Mouse (Mus musculus): ENCODE data around the gene Isca1. TPM values are rescaled to one million over a fixed set of nuclear protein-coding genes. Genes with fewer than 3 reads are reported as not detected.
"Not testable (repeated sequence)": the region's sequence is repeated elsewhere in the genome, so short reads cannot be mapped to it uniquely, and the experiment has no call there.

The Isca1 gene
- total and polyA plus RNA-seq, 2 experiments from 2014 or later, result 87.8 to 154 TPM

- Histone ChIP-seq H3K36me3 (ENCODE audit: insufficient read depth) (no peaks in the 10 kb centered on the region), H3K27ac (ENCODE audit: low read depth, low read length) (no peak overlapping the region), H3K9me3 (ENCODE audit: low read length) (no peaks in the 10 kb centered on the region), H3K4me2 (ENCODE audit: low read depth) (no peak overlapping the region), H3K27me3 (ENCODE audit: insufficient read depth, low read length) (no peaks in the 10 kb centered on the region), H3K9ac (no peak overlapping the region), H3K4me3 (ENCODE audit: low read depth, low read length) (no peak overlapping the region), H3K4me1 (ENCODE audit: insufficient read depth) (no peaks in the 10 kb centered on the region)
- WGBS, result 65% methylated on average over 1 of the region's 1 CpGs
- no peak for TF ChIP-seq CTCF (IDR thresholded peaks at IDR 0.05; ENCODE audit: low read depth)
- DNase-seq, result no peak
- ATAC-seq, result no peak
Measured at GRCm38 (mm10) chr13:59719475-59719874, 50.1 kb downstream of the Isca1 start.

- not testable (repeated sequence) for H3K36me3 ChIP-seq (ENCODE audit: insufficient read depth); H3K4me2 ChIP-seq (ENCODE audit: low read depth); H3K27me3 ChIP-seq (ENCODE audit: insufficient read depth, low read length); ATAC-seq; H3K4me3 ChIP-seq (ENCODE audit: low read depth, low read length); H3K4me1 ChIP-seq (ENCODE audit: insufficient read depth); H3K9me3 ChIP-seq (ENCODE audit: low read length); H3K9ac ChIP-seq; H3K27ac ChIP-seq (ENCODE audit: low read depth, low read length); DNase-seq
- WGBS, result 51% methylated on average over 6 of the region's 6 CpGs
Measured at GRCm38 (mm10) chr13:59718857-59719440, 50.7 kb downstream of the Isca1 start.

GRCm38 (mm10) chr13:59713710-59714109 is 55.9 kb downstream of the Isca1 start:
- DNase-seq (no peak), ATAC-seq (no peak)
- no peaks in the 10 kb centered on the region for H3K36me3 ChIP-seq (ENCODE audit: insufficient read depth)
- no peaks in the 10 kb centered on the region for H3K27me3 ChIP-seq (ENCODE audit: insufficient read depth, low read length)
- H3K4me3 ChIP-seq (ENCODE audit: low read depth, low read length), result no peak overlapping the region
- TF ChIP-seq CTCF (IDR thresholded peaks at IDR 0.05; ENCODE audit: low read depth), result no peak
- no peaks in the 10 kb centered on the region for H3K4me1 ChIP-seq (ENCODE audit: insufficient read depth)
- no peak overlapping the region for H3K4me2 ChIP-seq (ENCODE audit: low read depth)
- WGBS, result 40% methylated on average over 3 of the region's 3 CpGs
- H3K27ac ChIP-seq (ENCODE audit: low read depth, low read length), result no peak overlapping the region
- no peaks in the 10 kb centered on the region for H3K9me3 ChIP-seq (ENCODE audit: low read length)
- no peak overlapping the region for H3K9ac ChIP-seq

GRCm38 (mm10) chr13:59711984-59712383 is 57.6 kb downstream of the Isca1 start, which contains the start of gene Spata31d1b:
Gene Spata31d1b, plus strand, starts transcription at chr13:59712284.
- H3K36me3 ChIP-seq (ENCODE audit: insufficient read depth); H3K4me1 ChIP-seq (ENCODE audit: insufficient read depth); H3K9ac ChIP-seq; H3K4me2 ChIP-seq (ENCODE audit: low read depth); H3K9me3 ChIP-seq (ENCODE audit: low read length); H3K27ac ChIP-seq (ENCODE audit: low read depth, low read length); ATAC-seq; H3K4me3 ChIP-seq (ENCODE audit: low read depth, low read length); H3K27me3 ChIP-seq (ENCODE audit: insufficient read depth, low read length); DNase-seq: not testable (repeated sequence)
- whole genome bisulfite sequencing, result 71% methylated on average over 3 of the region's 3 CpGs

GRCm38 (mm10) chr13:59710230-59710629 is 59.4 kb downstream of the Isca1 start, which contains the start of gene Spata31d1a:
Gene Spata31d1a, minus strand, starts transcription at chr13:59710330.
- H3K4me3 ChIP-seq (ENCODE audit: low read depth, low read length), result no peak within 1 kb of the TSS
- DNase-seq (no peak), ATAC-seq (no peak)
- no peak within 1 kb of the TSS for H3K4me2 ChIP-seq (ENCODE audit: low read depth)
- H3K9ac ChIP-seq, result no peak within 1 kb of the TSS
- no peaks in the 10 kb centered on the region for H3K27me3 ChIP-seq (ENCODE audit: insufficient read depth, low read length)
- H3K36me3 ChIP-seq (ENCODE audit: insufficient read depth), result no peaks in the 10 kb centered on the region
- 94% methylated on average over 15 of the region's 15 CpGs for WGBS
- no peaks in the 10 kb centered on the region for H3K9me3 ChIP-seq (ENCODE audit: low read length)
- no peak for TF ChIP-seq CTCF (IDR thresholded peaks at IDR 0.05; ENCODE audit: low read depth)
- no peaks in the 10 kb centered on the region for H3K4me1 ChIP-seq (ENCODE audit: insufficient read depth)
- no peak within 1 kb of the TSS for H3K27ac ChIP-seq (ENCODE audit: low read depth, low read length)

Other genes starting within 250 kb of the Isca1 start
- 136 and 160 TPM in 2 replicates for gene Agtpbp1, start 184.6 kb downstream of the Isca1 start, total RNA-seq (2014; rRNA removed)
- 60.7 and 65.1 TPM in 2 replicates for gene Agtpbp1, start 184.6 kb downstream of the Isca1 start, polyA plus RNA-seq (2015; fragmentation: Nextera tagmentation; extraction: Ambion mirVana)
- 50.4 and 67.8 TPM in 2 replicates for gene Naa35, start 184.6 kb downstream of the Isca1 start, total RNA-seq (2014; rRNA removed)
- 116 and 132 TPM in 2 replicates for gene Naa35, start 184.6 kb downstream of the Isca1 start, polyA plus RNA-seq (2015; fragmentation: Nextera tagmentation; extraction: Ambion mirVana)
- 22.1 and 23.2 TPM in 2 replicates for gene Golm1, start 94.0 kb downstream of the Isca1 start, total RNA-seq (2014; rRNA removed)
- gene Golm1, start 94.0 kb downstream of the Isca1 start, polyA plus RNA-seq (2015; fragmentation: Nextera tagmentation; extraction: Ambion mirVana), result 16.8 and 18.6 TPM in 2 replicates
- gene 4921517D22Rik, start 75.7 kb downstream of the Isca1 start, total RNA-seq (2014; rRNA removed), result not detected in 2 replicates
- not detected in 2 replicates for gene 4921517D22Rik, start 75.7 kb downstream of the Isca1 start, polyA plus RNA-seq (2015; fragmentation: Nextera tagmentation; extraction: Ambion mirVana)
- gene Spata31d1a, start 59.5 kb downstream of the Isca1 start, total RNA-seq (2014; rRNA removed), result 0.08 TPM in 1 of 2 replicates, not detected in the other
- gene Spata31d1a, start 59.5 kb downstream of the Isca1 start, polyA plus RNA-seq (2015; fragmentation: Nextera tagmentation; extraction: Ambion mirVana), result 0.21 and 0.42 TPM in 2 replicates
- gene Spata31d1b, start 57.5 kb downstream of the Isca1 start, total RNA-seq (2014; rRNA removed), result 0.08 and 0.33 TPM in 2 replicates
- gene Spata31d1b, start 57.5 kb downstream of the Isca1 start, polyA plus RNA-seq (2015; fragmentation: Nextera tagmentation; extraction: Ambion mirVana), result not detected in 2 replicates
- gene Spata31d1d, start 38.1 kb downstream of the Isca1 start, total RNA-seq (2014; rRNA removed), result not detected in 2 replicates
- gene Spata31d1d, start 38.1 kb downstream of the Isca1 start, polyA plus RNA-seq (2015; fragmentation: Nextera tagmentation; extraction: Ambion mirVana), result not detected in 2 replicates
- 0.24 and 0.31 TPM in 2 replicates for gene 1700014D04Rik, start 23.1 kb downstream of the Isca1 start, total RNA-seq (2014; rRNA removed)
- gene 1700014D04Rik, start 23.1 kb downstream of the Isca1 start, polyA plus RNA-seq (2015; fragmentation: Nextera tagmentation; extraction: Ambion mirVana), result 0.42 and 0.54 TPM in 2 replicates
- gene Gm49354, start 12.4 kb upstream of the Isca1 start, total RNA-seq (2014; rRNA removed), result not detected in 2 replicates
- gene Gm49354, start 12.4 kb upstream of the Isca1 start, polyA plus RNA-seq (2015; fragmentation: Nextera tagmentation; extraction: Ambion mirVana), result not detected in 2 replicates
- 42.3 and 51.2 TPM in 2 replicates for gene Tut7, start 53.3 kb upstream of the Isca1 start, total RNA-seq (2014; rRNA removed)
- 26.8 and 36.8 TPM in 2 replicates for gene Tut7, start 53.3 kb upstream of the Isca1 start, polyA plus RNA-seq (2015; fragmentation: Nextera tagmentation; extraction: Ambion mirVana)

Measured in forebrain, postnatal 0 days (tissue).